Mouse (Mus musculus) CD4-positive helper T cell, adult 2 months (primary cell): ENCODE results near the gene Gm44596.
A peak's percentile ranks its signal among the peaks of the same experiment; 100 is the strongest.

Experiments
- DNase-seq: peaks from one replicate; pipeline ENCODE4 v3.0.0-alpha.2; 2012; ENCODE audit warnings: low read depth, missing footprints, low spot score

Gene Gm44596

DNA sequence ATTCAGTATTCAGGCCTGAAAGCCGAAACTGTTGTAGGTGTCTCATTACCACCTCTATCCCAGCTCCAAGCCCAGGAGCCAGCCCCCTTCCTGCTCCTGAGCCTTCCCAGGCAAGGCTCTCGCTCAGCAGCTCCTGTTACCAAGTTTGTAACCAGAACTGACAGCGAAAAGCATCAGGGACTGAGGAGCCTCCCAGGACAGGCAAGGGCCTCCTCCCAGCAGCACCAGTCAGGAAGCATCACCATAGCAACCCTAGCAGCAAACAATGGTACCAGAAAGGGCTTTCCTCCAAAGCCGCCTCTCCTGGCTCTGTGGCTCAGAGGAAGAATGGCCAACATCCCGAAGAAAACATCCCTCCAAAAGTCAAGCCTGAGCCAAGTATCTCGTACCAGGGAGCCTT lies at the start of gene Gm44596, which contains the start of gene Tex52:
TSS of gene Gm44596 (plus strand) at position 312 of the 400 bp plus-strand sequence.
TSS of gene Tex52 (plus strand) at position 265 of the 400 bp plus-strand sequence.
- no peak for DNase-seq

- peak; percentile 75 for DNase-seq
Measured at GRCm38 (mm10) chr6:128334397-128335124, 40.7 kb upstream of the Gm44596 start.

DNA sequence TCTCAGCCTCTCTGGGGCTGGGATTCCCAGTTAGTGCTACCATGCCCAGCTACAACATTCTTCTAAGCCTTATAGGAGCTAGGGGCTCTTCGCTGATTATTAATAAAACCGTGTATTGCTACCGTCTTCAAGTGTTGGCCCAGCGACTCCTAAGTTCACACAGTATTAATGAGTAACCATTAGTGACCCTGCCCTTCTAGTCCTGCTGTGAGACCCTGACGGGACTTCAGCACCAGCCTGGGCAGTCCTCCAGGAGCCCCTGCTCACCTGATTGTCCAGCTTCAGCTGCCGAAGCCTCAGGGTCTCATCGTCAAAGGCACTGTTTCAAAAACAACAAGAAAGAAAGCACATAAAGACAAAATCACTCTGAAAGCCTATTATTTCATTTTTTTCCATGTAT lies 37.8 kb upstream of the Gm44596 start:
- no peak for DNase-seq

DNA sequence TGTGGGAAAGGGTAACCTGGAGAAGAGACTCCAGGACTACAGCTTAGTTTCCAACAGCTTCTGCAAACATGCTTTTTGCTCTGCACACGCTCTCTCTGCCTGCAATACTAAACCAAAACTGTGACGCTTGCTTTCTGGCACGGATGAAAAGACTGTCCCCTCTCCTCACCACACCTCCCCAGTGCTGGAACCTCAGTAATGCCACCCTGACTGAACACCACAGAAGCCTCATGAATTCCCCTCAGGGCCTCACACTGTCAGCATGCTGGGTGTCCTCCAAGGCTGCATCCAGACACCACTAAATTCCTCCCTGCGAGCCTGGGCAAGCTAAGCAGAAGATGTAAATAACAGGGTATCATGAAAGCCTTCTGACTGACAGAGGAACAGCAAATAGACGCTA lies 36.4 kb upstream of the Gm44596 start:
- DNase-seq = no peak

DNA sequence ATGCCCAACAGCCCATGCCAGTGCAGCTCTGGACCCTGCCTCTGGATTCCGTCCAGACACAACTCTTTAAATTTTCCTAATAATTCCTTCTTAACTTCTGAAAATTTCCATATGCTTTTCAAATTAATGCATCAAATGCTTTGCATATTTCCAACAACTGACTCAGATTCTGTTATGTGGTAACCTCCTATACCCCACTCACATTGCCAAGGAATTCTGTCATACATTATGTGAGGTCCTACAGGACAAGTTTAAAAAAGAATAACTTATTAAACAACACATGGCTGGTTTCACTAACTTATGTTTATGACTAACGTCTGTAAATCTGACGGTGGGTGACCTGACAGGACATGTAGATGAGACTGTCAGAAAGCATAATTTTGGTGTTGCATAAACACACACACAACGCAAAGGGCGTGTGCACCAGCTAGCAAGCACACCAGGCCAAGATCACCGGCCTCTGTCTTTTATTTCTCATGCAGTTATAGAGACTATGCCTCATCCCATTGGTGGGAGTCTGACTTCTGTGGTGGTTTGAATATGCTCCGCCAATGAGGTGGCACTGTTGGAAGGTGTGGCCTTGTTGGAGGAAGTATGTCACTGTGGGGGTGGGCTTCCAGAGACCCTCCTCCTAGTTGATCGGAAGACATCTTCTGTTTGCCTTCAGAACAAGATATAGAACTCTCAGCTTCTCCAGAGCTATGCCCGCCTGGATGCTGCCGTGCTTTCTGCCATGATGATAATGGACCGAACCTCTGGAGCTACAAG lies 33.2 kb upstream of the Gm44596 start:
- DNase-seq = no peak

DNA sequence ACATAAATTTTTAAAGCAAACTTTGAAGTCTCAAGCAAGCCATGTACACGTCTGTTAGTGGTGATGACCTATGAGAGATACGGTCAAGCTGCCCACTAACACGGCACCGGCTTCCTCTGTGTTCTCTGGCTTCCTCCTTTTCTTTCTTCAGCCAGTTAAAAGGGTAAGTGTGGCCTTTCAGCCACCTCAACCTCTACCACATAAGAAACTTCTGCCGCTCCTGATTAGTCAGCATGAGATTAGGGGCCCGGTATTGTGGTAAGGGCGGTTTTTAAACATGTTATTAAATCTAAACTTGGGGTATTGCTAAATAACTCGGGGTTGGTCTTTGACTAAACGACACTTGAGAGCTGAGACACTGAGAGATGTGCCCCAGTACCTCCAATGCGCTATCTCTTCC lies 29.7 kb upstream of the Gm44596 start:
- no peak for DNase-seq

DNA sequence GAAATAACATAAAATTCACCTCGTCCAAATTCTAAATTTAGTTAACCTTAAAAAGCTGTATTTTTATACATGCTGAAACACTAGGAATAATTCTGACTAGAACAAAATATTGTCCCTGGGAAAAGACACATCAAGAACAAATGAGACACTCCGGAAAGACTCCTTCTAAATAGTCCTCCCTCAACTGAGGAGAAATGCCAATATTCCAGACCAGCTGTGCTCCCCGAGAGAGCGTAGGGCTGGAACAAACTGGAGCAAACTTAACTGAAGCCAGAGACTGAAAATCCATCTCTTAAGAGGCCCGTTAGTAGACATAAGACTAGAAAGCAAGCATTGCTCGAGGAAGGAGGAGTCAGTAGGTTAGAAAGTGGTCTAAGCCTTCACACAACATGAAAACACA lies 28.5 kb upstream of the Gm44596 start:
- DNase-seq = no peak

- no peak for DNase-seq
Measured at GRCm38 (mm10) chr6:128349711-128350110, 25.6 kb upstream of the Gm44596 start.

- no peak for DNase-seq
Measured at GRCm38 (mm10) chr6:128354140-128354539, 21.2 kb upstream of the Gm44596 start.

DNA sequence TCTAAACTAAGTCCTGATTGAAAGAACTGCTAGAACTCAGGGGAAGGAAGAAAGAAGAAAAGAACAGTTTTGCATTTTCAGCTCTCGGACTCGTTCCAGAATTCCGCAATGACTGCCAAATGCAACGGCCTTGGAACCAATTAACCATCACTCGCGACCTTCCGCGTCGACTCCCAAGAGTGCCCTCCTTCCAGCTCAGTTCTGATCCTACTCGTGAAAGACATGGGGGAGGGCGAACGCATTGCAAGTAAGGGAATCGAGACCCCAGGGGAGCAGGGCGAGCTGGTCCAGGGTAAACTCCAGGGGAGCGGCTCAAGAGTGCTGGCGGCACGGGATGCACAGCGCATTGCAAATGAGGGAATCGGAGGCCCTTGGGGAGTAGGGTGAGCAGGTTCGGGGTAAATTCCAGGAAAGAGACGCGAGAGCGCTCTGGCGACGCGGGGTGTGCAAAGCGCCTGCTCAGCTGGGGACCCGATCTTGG lies 20.1 kb upstream of the Gm44596 start:
- DNase-seq = no peak

DNA sequence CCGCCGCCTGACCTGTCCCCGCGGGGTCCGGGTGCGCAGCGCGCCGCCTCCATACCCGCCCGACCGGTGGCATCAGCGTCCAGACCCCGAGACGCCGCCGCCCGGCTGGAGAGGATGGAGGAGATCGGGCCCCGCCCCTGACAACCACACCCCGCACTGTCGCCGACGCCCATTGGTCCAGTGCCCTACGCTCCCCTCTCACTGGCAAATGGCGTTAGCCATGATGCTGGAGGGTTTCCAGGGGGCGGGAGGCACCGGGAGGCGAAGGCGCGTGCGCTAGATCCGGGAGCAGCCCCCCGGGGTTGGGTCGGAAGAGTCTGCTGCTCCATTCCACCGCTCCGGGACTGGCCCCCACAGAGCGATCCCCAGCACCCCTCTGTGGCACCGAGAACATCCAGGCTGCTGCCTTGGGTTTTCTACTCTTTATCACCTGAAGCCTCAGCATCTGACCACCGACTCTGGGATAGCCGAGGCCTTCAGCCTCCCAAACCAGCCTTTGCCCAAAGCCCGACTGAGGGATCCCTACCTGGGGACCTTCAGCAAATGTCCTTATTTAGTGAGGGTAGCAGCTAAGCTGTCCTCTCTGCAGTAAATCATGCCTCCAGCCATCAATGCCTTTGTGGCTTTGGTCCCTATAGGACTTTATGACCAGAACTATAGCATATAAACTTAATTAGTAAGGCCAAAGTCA lies 19.4 kb upstream of the Gm44596 start, which contains the start of gene Tulp3:
TSS of gene Tulp3 (minus strand) at position 126 of the 691 bp plus-strand sequence.
- peak; percentile 89 for DNase-seq

DNA sequence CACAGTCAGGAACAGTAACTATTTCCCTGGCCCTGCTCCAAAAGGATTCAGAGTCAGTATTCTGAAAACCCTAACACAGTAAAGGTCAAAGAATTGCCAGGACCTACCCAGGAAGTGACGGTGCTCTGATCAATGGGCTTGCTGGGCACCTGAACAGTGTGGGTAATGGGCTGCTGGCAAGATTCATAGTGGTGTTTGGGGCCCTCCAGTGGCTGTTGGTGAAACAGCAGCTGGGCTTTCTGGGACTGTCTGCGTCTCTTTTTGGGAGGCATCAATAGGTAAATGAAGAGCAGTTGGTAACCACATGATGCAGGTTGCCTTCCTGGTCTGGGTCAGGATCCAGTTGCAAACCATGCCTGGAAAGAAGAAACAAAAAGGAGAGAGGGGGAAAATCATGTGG lies 16.3 kb upstream of the Gm44596 start:
- DNase-seq = peak; percentile 68

DNA sequence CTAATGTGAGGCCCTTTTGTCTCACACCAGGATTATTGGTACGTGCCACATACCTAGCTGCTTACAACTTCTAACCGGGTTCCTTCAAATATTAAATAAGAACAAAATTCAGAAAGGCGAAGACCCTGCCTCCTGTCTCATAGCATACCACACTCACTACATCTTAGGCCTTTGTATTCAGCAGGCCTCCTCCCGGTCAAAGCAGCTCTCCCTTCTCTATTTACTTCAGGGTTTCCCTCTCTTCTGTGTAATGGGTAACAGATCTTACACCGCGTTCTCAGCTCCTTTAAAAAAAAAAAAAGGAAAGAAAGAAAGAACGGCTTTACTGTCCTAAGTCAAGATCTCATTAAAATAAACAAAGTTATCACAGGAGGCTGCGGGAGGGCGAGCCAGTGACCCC lies 13.4 kb upstream of the Gm44596 start:
- no peak for DNase-seq

DNA sequence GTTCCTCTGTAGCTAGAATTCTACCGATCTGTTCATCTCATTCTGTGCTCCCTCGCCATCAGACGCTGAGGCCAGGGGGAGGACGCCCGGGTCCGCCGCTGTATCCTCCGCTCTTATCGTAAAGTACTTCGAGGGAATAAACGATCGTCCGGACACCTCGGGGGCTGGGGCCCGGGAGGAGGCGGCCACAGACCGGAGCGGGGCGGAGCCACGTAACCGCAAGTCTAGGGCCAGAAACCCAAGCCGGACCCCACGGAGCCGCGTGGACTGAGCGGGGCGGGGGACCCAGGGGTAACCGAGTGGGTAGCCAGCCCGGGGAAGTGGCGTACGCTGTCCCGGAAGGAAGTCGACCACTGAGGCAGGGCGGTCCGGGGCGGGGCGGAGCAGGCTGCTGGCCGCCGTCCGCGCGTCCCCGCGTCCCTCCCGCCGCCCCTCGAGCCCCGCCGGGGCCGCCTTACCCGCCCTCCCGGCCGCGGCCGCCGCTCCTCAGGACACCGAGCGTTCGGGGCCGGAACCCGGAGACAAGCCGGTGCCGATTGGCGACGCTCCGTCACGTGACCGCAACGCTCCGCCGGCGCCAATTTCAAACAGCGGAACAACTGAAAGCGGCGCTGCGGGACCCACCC lies 12.8 kb upstream of the Gm44596 start, which contains the start of the genes Rhno1 and Foxm1:
TSS of gene Rhno1 (minus strand) at position 531 of the 626 bp plus-strand sequence.
TSS of gene Foxm1 (plus strand) at position 587 of the 626 bp plus-strand sequence.
- peak; percentile 85 for DNase-seq

GRCm38 (mm10) chr6:128363007-128363825 lies 12.1 kb upstream of the Gm44596 start:
- peak; percentile 23 for DNase-seq

- DNase-seq = no peak
Measured at GRCm38 (mm10) chr6:128364721-128365120, 10.6 kb upstream of the Gm44596 start.

DNA sequence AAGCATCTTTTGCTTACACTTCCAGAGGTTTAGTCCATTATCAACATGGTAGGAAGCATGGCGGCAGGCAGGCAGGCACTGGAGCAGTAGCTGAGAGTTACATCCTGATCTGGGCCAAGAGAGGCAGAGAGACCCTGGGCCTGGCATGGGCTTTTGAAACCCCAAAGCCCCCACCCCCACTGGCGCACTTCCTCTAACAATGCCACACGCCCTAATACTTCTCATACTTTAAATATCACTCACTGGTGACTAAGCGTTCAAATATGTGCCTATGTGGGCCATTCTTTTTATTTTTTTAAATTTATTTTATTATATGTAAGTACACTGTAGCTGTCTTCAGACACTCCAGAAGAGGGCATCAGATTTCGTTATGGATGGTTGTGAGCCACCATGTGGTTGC lies 8.8 kb upstream of the Gm44596 start:
- DNase-seq = no peak

DNA sequence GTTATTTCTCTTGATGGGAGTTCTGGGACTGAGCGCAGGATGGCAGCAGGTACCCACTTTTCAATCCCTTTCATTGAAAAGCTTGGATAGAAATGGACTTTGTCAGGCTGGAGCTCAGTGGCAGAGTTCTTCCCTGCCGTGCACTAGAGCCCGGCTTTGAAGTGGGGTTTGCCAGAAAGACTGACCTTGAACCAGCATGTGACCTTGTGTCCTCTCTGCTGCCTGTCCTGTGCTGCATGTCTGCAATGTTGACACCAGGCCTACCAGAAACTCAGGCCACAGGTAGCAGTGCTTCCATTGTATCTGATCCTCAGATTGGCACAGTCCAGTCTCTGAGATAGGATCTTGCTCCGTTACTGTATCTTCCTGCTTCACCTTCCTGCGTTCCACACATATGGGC lies 5.3 kb upstream of the Gm44596 start:
- no peak for DNase-seq

DNA sequence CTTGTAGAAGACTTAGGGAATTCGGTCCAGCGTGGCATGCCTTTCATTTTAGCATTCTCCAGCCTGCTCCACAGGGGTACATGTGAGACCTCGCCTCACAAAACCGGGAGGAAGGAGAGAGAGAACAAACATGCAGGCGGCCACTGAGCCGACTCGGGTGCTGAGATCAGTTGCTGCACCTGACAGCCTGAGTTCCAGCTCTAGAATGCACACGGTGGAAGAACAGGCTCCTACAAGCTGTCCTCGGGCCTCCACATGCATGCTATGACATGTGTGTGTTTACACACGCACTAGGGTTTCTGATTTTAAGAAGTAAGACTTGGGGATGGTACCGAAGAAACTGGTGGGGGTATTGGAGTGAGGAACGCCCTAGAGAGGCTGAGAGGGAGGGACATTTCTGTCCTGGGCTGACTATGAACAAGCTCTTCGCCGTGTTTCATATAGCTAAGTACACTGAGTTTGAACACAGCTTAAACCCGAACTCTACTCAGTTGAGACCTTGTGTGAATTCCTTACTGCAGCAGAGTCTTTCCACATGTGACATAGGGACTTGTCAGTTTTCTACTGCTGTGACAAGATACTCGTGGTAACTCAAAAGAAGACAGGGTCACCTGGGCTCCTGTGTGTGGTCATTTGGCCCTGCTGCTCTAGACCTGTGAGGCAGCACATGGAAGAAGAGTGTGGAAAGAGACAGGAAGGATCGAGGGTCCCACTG lies 1.2 kb downstream of the Gm44596 start:
- DNase-seq = no peak

- DNase-seq = no peak
Measured at GRCm38 (mm10) chr6:128379636-128380035, 4.3 kb downstream of the Gm44596 start.
